Mouse (Mus musculus): ENCODE measurements at regions not wholly inside any gene's neighbourhood (a gene's known extent, or its start where the extent isn't known, plus 50 kb on each side); places are given as distances from the start of the nearest gene placed in this dataset.

- DNase-seq (ENCODE audit: extremely low read depth, low read depth, low spot score), result no peak
Observed at GRCm38 (mm10) chr6:52477380-52477779, 162.8 kb downstream of the Hibadh start.

GRCm38 (mm10) chr6:52478624-52479023, 161.6 kb downstream of the Hibadh start:
- DNase-seq (ENCODE audit: extremely low read depth, low read depth, low spot score), result no peak

DNA sequence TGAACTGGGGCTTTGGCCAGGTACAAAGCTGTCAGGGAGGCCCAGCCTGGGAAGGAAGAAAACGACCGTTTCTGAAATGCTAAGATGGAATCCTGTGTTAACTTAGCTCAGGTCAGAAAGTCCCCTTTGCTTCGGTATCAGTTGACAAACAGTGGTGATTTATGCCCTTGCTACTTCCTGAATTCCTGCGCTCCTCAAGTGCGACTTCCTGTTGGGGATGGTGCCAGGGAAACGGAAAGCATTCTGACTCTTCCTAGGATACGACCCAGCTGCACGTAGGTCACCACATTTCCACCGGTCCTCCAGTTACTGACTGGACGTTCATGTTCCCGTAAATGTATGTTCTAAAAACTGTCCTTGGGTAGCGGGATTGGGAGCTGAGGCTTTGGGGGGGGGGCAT, 161.0 kb downstream of the Hibadh start:
- DNase-seq (ENCODE audit: extremely low read depth, low read depth, low spot score), result no peak

DNA sequence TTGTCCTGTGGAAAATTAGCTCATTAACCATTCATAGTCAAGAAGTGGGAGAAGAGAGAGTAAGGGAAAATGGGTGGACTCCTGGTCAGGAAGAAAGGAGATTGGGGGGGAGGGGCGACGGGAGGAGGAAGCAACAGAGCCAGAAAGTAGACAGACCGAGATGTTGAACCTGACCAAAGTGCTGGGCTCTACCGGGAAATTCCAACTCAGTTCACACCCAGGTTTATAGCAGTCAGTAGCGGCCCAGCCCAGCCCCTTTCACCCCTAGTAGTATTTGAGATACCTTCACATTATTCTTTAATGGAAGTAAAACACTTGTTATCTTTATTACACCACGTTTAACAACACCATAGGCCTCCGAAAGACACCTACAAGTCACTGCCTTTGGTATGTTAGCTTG, 158.2 kb downstream of the Hibadh start:
- no peak for DNase-seq (ENCODE audit: extremely low read depth, low read depth, low spot score)

- no peak for DNase-seq (ENCODE audit: extremely low read depth, low read depth, low spot score)
Observed at GRCm38 (mm10) chr6:52486146-52486545, 154.0 kb downstream of the Hibadh start.

- no peak for DNase-seq (ENCODE audit: extremely low read depth, low read depth, low spot score)
Observed at GRCm38 (mm10) chr6:52486655-52487054, 153.5 kb downstream of the Hibadh start.

- no peak for DNase-seq (ENCODE audit: extremely low read depth, low read depth, low spot score)
Observed at GRCm38 (mm10) chr6:52487861-52488260, 152.3 kb downstream of the Hibadh start.

GRCm38 (mm10) chr6:52490264-52490775, 149.9 kb downstream of the Hibadh start:
- no peak for DNase-seq (ENCODE audit: extremely low read depth, low read depth, low spot score)

GRCm38 (mm10) chr6:52495301-52495700, 144.9 kb downstream of the Hibadh start:
- DNase-seq (ENCODE audit: extremely low read depth, low read depth, low spot score), result no peak

DNA sequence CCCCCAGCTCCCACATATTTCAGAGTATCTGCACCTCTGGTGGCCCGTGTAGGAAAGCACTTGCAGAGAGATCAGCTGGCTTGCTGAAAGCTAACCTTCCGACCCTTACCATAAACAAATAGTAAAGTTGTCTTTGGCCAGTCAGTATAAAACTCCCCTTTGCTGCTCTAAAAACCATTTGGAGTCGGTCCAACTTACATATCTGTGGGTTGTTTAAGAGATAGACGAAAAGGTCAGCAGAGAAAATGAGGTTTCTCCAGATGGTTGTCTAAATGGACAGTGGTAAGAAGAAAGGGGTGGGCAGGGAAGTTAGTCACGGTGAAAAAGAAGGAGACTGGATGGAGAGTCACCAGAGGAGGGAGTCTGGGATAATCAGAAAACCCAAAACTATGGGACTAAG, 144.3 kb downstream of the Hibadh start:
- DNase-seq (ENCODE audit: extremely low read depth, low read depth, low spot score), result no peak

All from fat pad, adult 2 months (tissue).